Mouse (Mus musculus): ENCODE measurements around the gene Tbc1d10b. TPM values are rescaled to one million over a fixed set of nuclear protein-coding genes. Genes with fewer than 3 reads are reported as not detected.

Tbc1d10b gene
- total RNA-seq, 2 experiments from 2014 or later: 28.8 to 29.1 TPM

DNA sequence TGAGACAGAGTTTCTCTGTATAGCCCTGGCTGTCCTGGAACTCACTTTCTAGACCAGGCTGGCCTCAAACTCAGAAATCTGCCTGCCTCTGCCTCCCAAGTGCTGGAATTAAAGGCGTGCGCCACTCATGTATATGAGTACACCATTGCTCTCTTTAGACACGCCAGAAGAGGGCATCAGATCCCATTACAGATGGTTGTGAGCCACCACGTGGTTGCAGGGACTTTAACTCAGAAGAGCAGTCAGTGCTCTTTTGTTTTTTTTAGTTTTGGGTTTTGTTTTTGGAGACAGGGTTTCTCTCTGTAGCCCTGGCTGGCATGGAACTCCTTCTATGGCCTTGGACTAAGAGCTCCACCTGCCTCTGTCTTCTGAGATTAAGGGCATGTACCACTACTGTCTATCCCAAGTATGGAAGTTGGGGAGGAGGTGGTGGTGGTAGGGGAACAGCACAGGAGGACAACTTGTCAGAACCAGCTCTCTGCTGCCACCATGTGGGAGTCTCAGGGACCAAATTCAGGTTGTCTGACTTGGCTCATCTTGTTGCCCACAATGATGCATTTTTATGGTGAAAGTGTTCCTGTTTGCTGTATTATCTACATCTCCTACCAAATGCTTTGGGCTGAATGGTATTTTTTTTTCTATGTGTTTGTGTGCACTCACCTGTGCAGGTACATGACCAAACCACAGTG, 20.5 kb upstream of the Tbc1d10b start:
- intact Hi-C loops (cut with DNase I): loop anchor here (10.0 kb wide), 1 partner anchor 104 kb away; the partner anchor contains the start of gene Qprt
- DNase-seq (ENCODE audit: low spot score): peak; percentile 32

DNA sequence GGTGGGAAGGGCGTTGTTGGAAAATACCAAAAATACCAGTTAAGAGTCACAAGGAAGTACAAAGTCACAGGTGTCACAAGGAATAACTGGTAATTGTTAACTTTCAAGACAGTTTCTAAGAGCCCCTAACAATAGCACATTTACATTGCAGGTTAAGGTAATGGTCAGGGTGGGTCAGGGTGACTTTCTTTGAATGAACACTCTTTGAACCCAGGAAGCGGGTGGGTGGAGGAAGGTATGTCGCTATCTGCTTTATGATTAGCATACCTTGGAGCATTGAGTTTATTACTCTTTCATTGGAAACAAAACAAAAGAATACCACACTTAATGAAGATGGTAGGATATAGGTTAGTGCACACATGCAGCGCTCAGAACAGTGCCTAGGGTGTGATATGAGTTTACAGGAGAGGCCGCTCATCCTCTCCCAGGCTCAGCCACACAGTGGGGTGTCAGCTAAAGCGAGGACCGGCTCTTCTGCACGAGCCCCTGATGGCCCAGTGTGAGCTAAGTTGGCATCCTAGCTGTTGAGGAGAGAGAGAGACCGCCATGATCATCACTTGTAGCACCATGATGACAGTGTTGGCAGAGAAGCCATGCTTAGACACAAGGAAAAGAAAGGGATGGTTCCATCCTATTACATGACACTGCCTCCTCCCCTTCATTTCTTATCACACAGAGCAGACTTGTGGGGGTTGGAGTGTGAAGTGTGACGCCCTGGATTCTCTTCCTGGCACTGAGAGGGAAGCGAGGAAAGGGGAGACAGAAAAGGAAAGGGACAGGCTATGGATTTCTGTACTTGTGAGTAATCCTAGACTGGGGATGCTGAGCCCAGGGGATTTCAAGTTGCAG, 17.1 kb upstream of the Tbc1d10b start:
- intact Hi-C loops (cut with DNase I): loop anchor here (10.0 kb wide), 1 partner anchor 101 kb away; the partner anchor contains the start of gene Qprt
- DNase-seq (ENCODE audit: low spot score): no peak

- no peak for DNase-seq (ENCODE audit: low spot score)
- intact Hi-C loops (cut with DNase I): loop anchor here (10.0 kb wide), 1 partner anchor 100 kb away; the partner anchor contains the start of gene Qprt
Measured at GRCm38 (mm10) chr7:127224616-127225015, 16.3 kb upstream of the Tbc1d10b start.

GRCm38 (mm10) chr7:127223515-127224478, 15.5 kb upstream of the Tbc1d10b start:
- intact Hi-C loops (cut with DNase I): loop anchor here (10.0 kb wide), 1 partner anchor 99 kb away; the partner anchor contains the start of gene Qprt
- no peak for DNase-seq (ENCODE audit: low spot score)

GRCm38 (mm10) chr7:127223106-127223505, 14.8 kb upstream of the Tbc1d10b start:
- DNase-seq (ENCODE audit: low spot score): no peak
- intact Hi-C loops (cut with DNase I): loop anchor here (10.0 kb wide), 1 partner anchor 98 kb away; the partner anchor contains the start of gene Qprt

GRCm38 (mm10) chr7:127220440-127220839, 12.2 kb upstream of the Tbc1d10b start:
- no peak for DNase-seq (ENCODE audit: low spot score)
- intact Hi-C loops (cut with DNase I): loop anchor here (10.0 kb wide), 1 partner anchor 96 kb away; the partner anchor contains the start of gene Qprt

DNA sequence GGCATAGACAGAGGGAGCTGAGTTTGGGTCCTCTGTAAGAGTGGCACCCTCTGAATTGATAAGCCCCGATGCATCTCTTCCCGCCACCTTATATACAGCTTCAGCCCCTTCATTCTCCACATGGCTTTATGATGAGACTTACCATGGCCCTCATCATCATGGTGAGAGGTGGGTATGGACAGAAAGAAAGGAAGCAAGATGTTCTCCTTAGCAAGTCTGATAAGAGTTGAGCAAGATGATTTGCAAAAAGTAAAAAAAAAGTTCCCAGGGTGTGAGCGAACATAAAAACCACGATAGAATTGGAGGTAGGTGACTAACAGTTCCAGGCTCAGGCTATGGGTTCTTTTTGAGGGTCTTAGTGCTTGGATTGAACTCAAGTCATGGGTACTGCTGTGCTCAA, 10.4 kb upstream of the Tbc1d10b start:
- intact Hi-C loops (cut with DNase I): no loop called here
- DNase-seq (ENCODE audit: low spot score): no peak

GRCm38 (mm10) chr7:127217901-127218642, 9.8 kb upstream of the Tbc1d10b start:
- no peak for DNase-seq (ENCODE audit: low spot score)
- intact Hi-C loops (cut with DNase I): no loop called here

DNA sequence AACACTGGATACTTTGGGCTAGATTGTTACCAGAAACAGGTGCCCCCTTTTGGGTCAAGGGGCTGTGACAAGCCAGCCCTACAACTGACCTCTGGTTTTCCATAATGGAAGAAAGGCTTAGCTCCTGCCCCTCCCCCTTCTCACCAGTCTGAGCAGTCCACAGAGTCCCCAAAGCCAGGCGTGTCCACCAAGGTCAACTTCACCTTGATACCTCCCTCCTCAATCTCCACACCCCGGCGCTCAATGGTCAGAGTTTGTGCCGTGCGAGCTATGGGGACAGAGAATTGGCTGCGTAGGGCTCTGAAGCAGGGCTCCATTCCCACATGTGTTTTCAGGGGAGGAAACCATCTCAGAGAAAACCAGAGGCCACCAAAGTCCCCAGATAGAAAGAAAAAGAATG, 9.2 kb upstream of the Tbc1d10b start:
- intact Hi-C loops (cut with DNase I): no loop called here
- DNase-seq (ENCODE audit: low spot score): no peak

GRCm38 (mm10) chr7:127216307-127216706, 8.0 kb upstream of the Tbc1d10b start:
- DNase-seq (ENCODE audit: low spot score): no peak
- intact Hi-C loops (cut with DNase I): no loop called here

GRCm38 (mm10) chr7:127214981-127215871, 7.0 kb upstream of the Tbc1d10b start:
- intact Hi-C loops (cut with DNase I): loop anchor here (2.0 kb wide), 1 partner anchor 16 kb away; no protein-coding TSS in a partner anchor
- peak; percentile 26 for DNase-seq (ENCODE audit: low spot score)

DNA sequence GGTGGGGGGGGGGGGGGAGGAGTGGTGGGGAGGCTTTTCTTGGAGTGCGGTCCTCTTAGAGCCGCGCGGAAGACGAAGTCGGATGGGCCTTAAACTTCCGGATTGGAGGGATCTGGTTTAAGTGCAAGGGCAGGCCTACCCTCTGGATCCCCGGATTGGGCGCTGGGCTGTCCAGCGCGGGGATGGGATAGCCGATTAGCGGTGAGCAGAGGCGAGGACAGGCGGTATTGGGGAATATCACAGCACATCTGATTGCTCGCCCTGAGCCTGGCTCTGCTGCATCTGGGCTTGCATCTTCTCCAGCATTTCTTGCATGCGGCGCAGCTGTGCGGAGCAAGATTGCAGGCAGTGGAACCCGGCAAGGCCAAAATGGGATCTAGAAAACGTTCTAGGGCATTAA, 6.3 kb upstream of the Tbc1d10b start:
- intact Hi-C loops (cut with DNase I): loop anchor here (2.0 kb wide), 1 partner anchor 16 kb away; no protein-coding TSS in a partner anchor
- no peak for DNase-seq (ENCODE audit: low spot score)

DNA sequence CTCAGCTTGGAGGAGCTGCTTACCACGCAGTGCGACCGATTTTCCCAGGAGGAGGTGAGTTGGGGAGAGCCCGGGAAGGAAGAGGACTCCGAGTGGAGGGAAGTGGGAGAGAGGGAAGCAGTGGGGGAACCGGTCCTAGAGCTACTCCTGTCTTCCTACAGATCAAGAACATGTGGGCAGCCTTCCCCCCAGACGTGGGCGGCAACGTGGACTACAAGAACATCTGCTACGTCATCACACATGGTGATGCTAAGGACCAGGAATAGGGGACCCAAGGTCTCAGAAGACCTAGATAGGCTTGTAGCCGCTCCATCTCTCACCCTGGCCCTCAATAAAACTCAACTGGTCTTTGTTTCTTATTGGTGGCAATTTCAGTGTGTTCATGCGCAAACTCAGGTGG, 5.7 kb upstream of the Tbc1d10b start:
- intact Hi-C loops (cut with DNase I): loop anchor here (2.0 kb wide), 1 partner anchor 17 kb away; no protein-coding TSS in a partner anchor
- no peak for DNase-seq (ENCODE audit: low spot score)

DNA sequence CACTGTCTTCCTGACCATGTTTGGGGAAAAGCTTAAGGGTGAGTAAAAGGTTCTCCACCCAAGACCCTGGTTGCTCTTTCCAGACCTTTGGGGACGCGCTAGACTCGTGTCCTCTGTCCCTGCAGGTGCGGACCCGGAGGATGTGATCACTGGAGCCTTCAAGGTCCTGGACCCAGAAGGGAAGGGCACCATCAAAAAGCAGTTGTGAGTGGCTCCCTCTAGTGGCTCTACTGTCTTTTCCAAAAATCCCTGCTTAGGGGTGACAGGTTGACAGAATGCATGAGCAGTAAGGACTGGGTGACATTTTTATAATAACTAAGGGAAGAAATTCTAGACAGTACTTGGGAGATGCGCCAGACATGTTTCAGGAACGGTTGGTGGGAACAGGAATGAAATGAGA, 5.2 kb upstream of the Tbc1d10b start:
- no peak for DNase-seq (ENCODE audit: low spot score)
- intact Hi-C loops (cut with DNase I): no loop called here

GRCm38 (mm10) chr7:127212432-127213250, 4.4 kb upstream of the Tbc1d10b start:
- no peak for DNase-seq (ENCODE audit: low spot score)
- intact Hi-C loops (cut with DNase I): no loop called here

GRCm38 (mm10) chr7:127211014-127211745, 2.9 kb upstream of the Tbc1d10b start:
- intact Hi-C loops (cut with DNase I): no loop called here
- DNase-seq (ENCODE audit: low spot score): no peak

Measured in heart, postnatal 25 days (tissue).